Mouse (Mus musculus): Measurements from ENCODE around the gene Edem3.

Edem3 gene

GRCm38 (mm10) chr1:151754881-151755659 lies at the start of gene Edem3:
Gene Edem3, plus strand, starts transcription at chr1:151755371.
- DNase-seq (ENCODE audit: low read depth, low spot score) = peak; percentile 98

- DNase-seq (ENCODE audit: low read depth, low spot score) = peak; percentile 89
These were observed 49.3 kb upstream of the Edem3 start for GRCm38 (mm10) chr1:151705723-151706396.

- no peak for DNase-seq (ENCODE audit: low read depth, low spot score)
These were observed 48.8 kb upstream of the Edem3 start for GRCm38 (mm10) chr1:151706397-151706752.

GRCm38 (mm10) chr1:151708966-151709733 lies 46.0 kb upstream of the Edem3 start:
- DNase-seq (ENCODE audit: low read depth, low spot score) = peak; percentile 65

- DNase-seq (ENCODE audit: low read depth, low spot score) = no peak
These were observed 45.5 kb upstream of the Edem3 start for GRCm38 (mm10) chr1:151709734-151710022.

GRCm38 (mm10) chr1:151710424-151711055 lies 44.6 kb upstream of the Edem3 start:
- no peak for DNase-seq (ENCODE audit: low read depth, low spot score)

GRCm38 (mm10) chr1:151711062-151711461 lies 44.1 kb upstream of the Edem3 start:
- no peak for DNase-seq (ENCODE audit: low read depth, low spot score)

- no peak for DNase-seq (ENCODE audit: low read depth, low spot score)
These were observed 42.5 kb upstream of the Edem3 start for GRCm38 (mm10) chr1:151712664-151713063.

- DNase-seq (ENCODE audit: low read depth, low spot score) = no peak
These were observed 41.5 kb upstream of the Edem3 start for GRCm38 (mm10) chr1:151713622-151714021.

- no peak for DNase-seq (ENCODE audit: low read depth, low spot score)
These were observed 39.0 kb upstream of the Edem3 start for GRCm38 (mm10) chr1:151716024-151716710.

GRCm38 (mm10) chr1:151717624-151718023 lies 37.5 kb upstream of the Edem3 start:
- DNase-seq (ENCODE audit: low read depth, low spot score) = no peak

- no peak for DNase-seq (ENCODE audit: low read depth, low spot score)
These were observed 36.6 kb upstream of the Edem3 start for GRCm38 (mm10) chr1:151718575-151718974.

- no peak for DNase-seq (ENCODE audit: low read depth, low spot score)
These were observed 35.3 kb upstream of the Edem3 start for GRCm38 (mm10) chr1:151719911-151720310.

GRCm38 (mm10) chr1:151720566-151720965 lies 34.6 kb upstream of the Edem3 start:
- DNase-seq (ENCODE audit: low read depth, low spot score) = no peak

GRCm38 (mm10) chr1:151721357-151721983 lies 33.7 kb upstream of the Edem3 start:
- no peak for DNase-seq (ENCODE audit: low read depth, low spot score)

GRCm38 (mm10) chr1:151723771-151724170 lies 31.4 kb upstream of the Edem3 start:
- DNase-seq (ENCODE audit: low read depth, low spot score) = no peak

GRCm38 (mm10) chr1:151725590-151725989 lies 29.6 kb upstream of the Edem3 start:
- no peak for DNase-seq (ENCODE audit: low read depth, low spot score)

- DNase-seq (ENCODE audit: low read depth, low spot score) = no peak
These were observed 28.8 kb upstream of the Edem3 start for GRCm38 (mm10) chr1:151726358-151726757.

- DNase-seq (ENCODE audit: low read depth, low spot score) = no peak
These were observed 27.0 kb upstream of the Edem3 start for GRCm38 (mm10) chr1:151728141-151728540.

GRCm38 (mm10) chr1:151737146-151737545 lies 18.0 kb upstream of the Edem3 start:
- DNase-seq (ENCODE audit: low read depth, low spot score) = no peak

- no peak for DNase-seq (ENCODE audit: low read depth, low spot score)
These were observed 14.0 kb upstream of the Edem3 start for GRCm38 (mm10) chr1:151741199-151741621.

Measured in mesoderm, embryonic 11.5 days (tissue).